Mouse (Mus musculus): Measurements from ENCODE around the gene Tcaf2. TPM values are rescaled to one million over a fixed set of nuclear protein-coding genes. Genes with fewer than 3 reads are reported as not detected.

Tcaf2 gene
- polyA plus RNA-seq, 1 experiment: 4.5 TPM

DNA sequence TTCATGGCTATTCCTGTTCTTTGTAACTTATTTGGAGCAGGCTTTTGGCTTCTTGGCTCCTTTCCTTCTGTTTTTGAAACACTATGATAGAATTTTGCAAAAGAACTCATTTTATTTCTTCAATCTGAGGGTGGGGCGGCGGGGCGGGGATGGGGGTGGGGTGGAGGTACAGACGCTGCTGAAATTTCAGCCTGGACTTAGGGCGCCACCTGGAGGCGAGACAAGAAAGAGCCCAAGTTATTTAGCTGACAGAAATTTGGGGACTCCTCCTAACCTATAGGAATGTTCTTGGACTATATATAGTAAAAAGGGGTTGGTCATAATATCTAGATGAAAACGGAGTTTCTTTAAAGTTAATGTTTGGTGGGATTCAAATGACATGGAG lies 61.6 kb downstream of the Tcaf2 start:
- Histone ChIP-seq H3K9ac (ENCODE audit: low read depth, poor library complexity, severe bottlenecking) (no peak overlapping the region), H3K27ac (ENCODE audit: insufficient read depth, low read length) (no peak overlapping the region), H3K27me3 (ENCODE audit: control insufficient read depth, insufficient read depth, low read length, poor library complexity, severe bottlenecking) (no peaks in the 10 kb centered on the region), H3K36me3 (ENCODE audit: control insufficient read depth, insufficient read depth, low read length, poor library complexity, severe bottlenecking) (no peaks in the 10 kb centered on the region), H3K4me3 (ENCODE audit: low read depth, low read length) (no peak overlapping the region), H3K9me3 (replicated peaks; ENCODE audit: control insufficient read depth, insufficient read depth, low read length, poor library complexity, severe bottlenecking) (no peaks in the 10 kb centered on the region), H3K4me1 (ENCODE audit: control insufficient read depth, insufficient read depth, low read length) (no peaks in the 10 kb centered on the region)
- TF ChIP-seq CTCF (IDR thresholded peaks at IDR 0.05; ENCODE audit: low read depth, low read length) (peak; percentile 46), POLR2A (IDR thresholded peaks at IDR 0.05; ENCODE audit: insufficient read depth, low read length) (no peak)

- Histone ChIP-seq H3K36me3 (ENCODE audit: control insufficient read depth, insufficient read depth, low read length, poor library complexity, severe bottlenecking) (no peaks in the 10 kb centered on the region), H3K4me3 (ENCODE audit: low read depth, low read length) (no peak overlapping the region), H3K4me1 (ENCODE audit: control insufficient read depth, insufficient read depth, low read length) (no peaks in the 10 kb centered on the region), H3K9ac (ENCODE audit: low read depth, poor library complexity, severe bottlenecking) (no peak overlapping the region), H3K27me3 (ENCODE audit: control insufficient read depth, insufficient read depth, low read length, poor library complexity, severe bottlenecking) (no peaks in the 10 kb centered on the region), H3K9me3 (replicated peaks; ENCODE audit: control insufficient read depth, insufficient read depth, low read length, poor library complexity, severe bottlenecking) (no peaks in the 10 kb centered on the region), H3K27ac (ENCODE audit: insufficient read depth, low read length) (no peak overlapping the region)
- TF ChIP-seq CTCF (IDR thresholded peaks at IDR 0.05; ENCODE audit: low read depth, low read length) (no peak), EP300 (IDR thresholded peaks at IDR 0.05; ENCODE audit: insufficient read depth, low read depth, low read length) (no peak), POLR2A (IDR thresholded peaks at IDR 0.05; ENCODE audit: insufficient read depth, low read length) (no peak)
Observed at GRCm38 (mm10) chr6:42582741-42583487, 62.1 kb downstream of the Tcaf2 start.

DNA sequence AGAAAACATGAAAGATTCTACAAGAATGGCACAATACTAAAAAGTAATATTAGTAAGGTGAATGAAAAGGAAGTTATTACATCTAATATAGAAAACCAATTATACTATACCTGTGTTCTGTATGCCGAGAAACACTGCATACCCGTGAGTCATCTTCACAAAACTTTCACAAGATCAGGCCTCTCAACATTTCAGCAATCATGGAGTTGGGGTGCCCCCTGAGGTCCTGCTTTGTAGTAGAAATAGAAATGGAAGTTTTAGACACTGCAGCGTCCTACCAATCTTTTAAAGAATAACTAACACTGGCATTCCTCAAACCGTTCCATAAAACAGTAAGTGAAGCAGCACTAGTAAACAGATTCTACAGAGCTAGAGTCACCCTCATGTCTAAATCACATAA lies 66.4 kb downstream of the Tcaf2 start:
- no peaks in the 10 kb centered on the region for H3K36me3 ChIP-seq (ENCODE audit: control insufficient read depth, insufficient read depth, low read length, poor library complexity, severe bottlenecking)
- TF ChIP-seq CTCF (IDR thresholded peaks at IDR 0.05; ENCODE audit: low read depth, low read length) (no peak), POLR2A (IDR thresholded peaks at IDR 0.05; ENCODE audit: insufficient read depth, low read length) (no peak), EP300 (IDR thresholded peaks at IDR 0.05; ENCODE audit: insufficient read depth, low read depth, low read length) (no peak)
- H3K9ac ChIP-seq (ENCODE audit: low read depth, poor library complexity, severe bottlenecking): no peak overlapping the region
- H3K27me3 ChIP-seq (ENCODE audit: control insufficient read depth, insufficient read depth, low read length, poor library complexity, severe bottlenecking): no peaks in the 10 kb centered on the region
- no peak overlapping the region for H3K27ac ChIP-seq (ENCODE audit: insufficient read depth, low read length)
- H3K4me3 ChIP-seq (ENCODE audit: low read depth, low read length): no peak overlapping the region
- no peaks in the 10 kb centered on the region for H3K9me3 ChIP-seq (replicated peaks; ENCODE audit: control insufficient read depth, insufficient read depth, low read length, poor library complexity, severe bottlenecking)
- no peaks in the 10 kb centered on the region for H3K4me1 ChIP-seq (ENCODE audit: control insufficient read depth, insufficient read depth, low read length)

DNA sequence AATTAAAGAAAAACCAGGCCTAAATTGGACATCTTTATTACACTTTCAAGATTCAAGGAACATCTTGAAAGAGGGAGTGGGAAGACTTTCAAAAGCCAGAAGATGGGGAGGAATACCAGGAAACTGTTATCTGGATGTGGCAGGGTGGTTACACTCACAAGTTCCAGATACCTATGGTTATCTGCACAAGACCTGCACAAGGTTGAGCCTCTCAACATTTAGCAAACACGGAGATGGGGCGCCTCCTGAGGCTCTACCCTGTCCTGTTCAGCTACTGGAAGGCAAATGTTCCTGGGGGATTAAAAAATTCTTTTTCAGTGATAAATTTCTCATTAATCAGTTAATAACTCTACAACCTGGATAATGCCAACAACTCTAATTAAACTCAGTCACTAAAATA lies 67.6 kb downstream of the Tcaf2 start:
- H3K36me3 ChIP-seq (ENCODE audit: control insufficient read depth, insufficient read depth, low read length, poor library complexity, severe bottlenecking): no peaks in the 10 kb centered on the region
- H3K9ac ChIP-seq (ENCODE audit: low read depth, poor library complexity, severe bottlenecking): no peak overlapping the region
- H3K4me1 ChIP-seq (ENCODE audit: control insufficient read depth, insufficient read depth, low read length): no peaks in the 10 kb centered on the region
- no peak overlapping the region for H3K4me3 ChIP-seq (ENCODE audit: low read depth, low read length)
- TF ChIP-seq POLR2A (IDR thresholded peaks at IDR 0.05; ENCODE audit: insufficient read depth, low read length): no peak
- no peak for TF ChIP-seq EP300 (IDR thresholded peaks at IDR 0.05; ENCODE audit: insufficient read depth, low read depth, low read length)
- TF ChIP-seq CTCF (IDR thresholded peaks at IDR 0.05; ENCODE audit: low read depth, low read length): no peak
- no peaks in the 10 kb centered on the region for H3K9me3 ChIP-seq (replicated peaks; ENCODE audit: control insufficient read depth, insufficient read depth, low read length, poor library complexity, severe bottlenecking)
- H3K27me3 ChIP-seq (ENCODE audit: control insufficient read depth, insufficient read depth, low read length, poor library complexity, severe bottlenecking): no peaks in the 10 kb centered on the region
- no peak overlapping the region for H3K27ac ChIP-seq (ENCODE audit: insufficient read depth, low read length)

Other genes with a start within 250 kb of the Tcaf2 start
- gene Tas2r143, start 245.0 kb downstream of the Tcaf2 start, polyA plus RNA-seq (2011; ENCODE audit: insufficient read depth, insufficient read length, low read depth, missing spikeins): 1.5 TPM in 1 of 2 replicates, not detected in the other
- not detected in 2 replicates for gene Tas2r135, start 239.8 kb downstream of the Tcaf2 start, polyA plus RNA-seq (2011; ENCODE audit: insufficient read depth, insufficient read length, low read depth, missing spikeins)
- gene Tas2r126, start 210.7 kb downstream of the Tcaf2 start, polyA plus RNA-seq (2011; ENCODE audit: insufficient read depth, insufficient read length, low read depth, missing spikeins): not detected in 2 replicates
- not detected in 2 replicates for gene Olfr458, start 180.1 kb downstream of the Tcaf2 start, polyA plus RNA-seq (2011; ENCODE audit: insufficient read depth, insufficient read length, low read depth, missing spikeins)
- gene Olfr457, start 168.9 kb downstream of the Tcaf2 start, polyA plus RNA-seq (2011; ENCODE audit: insufficient read depth, insufficient read length, low read depth, missing spikeins): not detected in 2 replicates
- gene Olfr456, start 158.0 kb downstream of the Tcaf2 start, polyA plus RNA-seq (2011; ENCODE audit: insufficient read depth, insufficient read length, low read depth, missing spikeins): not detected in 2 replicates
- gene Olfr455, start 97.7 kb downstream of the Tcaf2 start, polyA plus RNA-seq (2011; ENCODE audit: insufficient read depth, insufficient read length, low read depth, missing spikeins): not detected in 2 replicates
- not detected in 2 replicates for gene Tcaf3, start 47.6 kb downstream of the Tcaf2 start, polyA plus RNA-seq (2011; ENCODE audit: insufficient read depth, insufficient read length, low read depth, missing spikeins)
- 25.2 and 35.6 TPM in 2 replicates for gene Tcaf1, start 64.8 kb upstream of the Tcaf2 start, polyA plus RNA-seq (2011; ENCODE audit: insufficient read depth, insufficient read length, low read depth, missing spikeins)
- not detected in 2 replicates for gene Olfr453, start 94.1 kb upstream of the Tcaf2 start, polyA plus RNA-seq (2011; ENCODE audit: insufficient read depth, insufficient read length, low read depth, missing spikeins)
- gene Olfr38, start 111.2 kb upstream of the Tcaf2 start, polyA plus RNA-seq (2011; ENCODE audit: insufficient read depth, insufficient read length, low read depth, missing spikeins): not detected in 2 replicates
- not detected in 2 replicates for gene Olfr452, start 139.8 kb upstream of the Tcaf2 start, polyA plus RNA-seq (2011; ENCODE audit: insufficient read depth, insufficient read length, low read depth, missing spikeins)
- gene Olfr450, start 166.7 kb upstream of the Tcaf2 start, polyA plus RNA-seq (2011; ENCODE audit: insufficient read depth, insufficient read length, low read depth, missing spikeins): not detected in 2 replicates
- gene Olfr449, start 189.1 kb upstream of the Tcaf2 start, polyA plus RNA-seq (2011; ENCODE audit: insufficient read depth, insufficient read length, low read depth, missing spikeins): not detected in 2 replicates
- not detected in 2 replicates for gene Olfr448, start 245.2 kb upstream of the Tcaf2 start, polyA plus RNA-seq (2011; ENCODE audit: insufficient read depth, insufficient read length, low read depth, missing spikeins)